Mouse (Mus musculus) adrenal gland, postnatal 10 days (tissue): ENCODE results near the gene Hdlbp. TPM values are rescaled to one million over a fixed set of nuclear protein-coding genes. Genes with fewer than 3 reads are reported as not detected.
"Not testable (repeated sequence)": the region's sequence is repeated elsewhere in the genome, so short reads cannot be mapped to it uniquely, and the experiment has no call there.

Source experiments
- DNase-seq: peaks from one replicate; pipeline ENCODE4 v3.0.0; 2021; ENCODE audit warnings: mixed read lengths
- long read RNA-seq, 2 experiments: library from polyadenylated mRNA; stranded (forward); transcript quantifications; one replicate each; pipeline ENCODE4 v2.0.0; 2021
- total RNA-seq, 2 experiments: library from RNA; stranded (reverse); gene quantifications; 2 replicates each; pipeline ENCODE4 v1.2.3; 2021

Hdlbp gene
- total RNA-seq, result 100 to 1,000 TPM; 310 to 325 TPM
- long read RNA-seq, experiment 1, full-length matches to known transcripts, result 84 of 175 reads
- long read RNA-seq, experiment 1, partial matches to known transcripts, result 65 of 175 reads
- long read RNA-seq, experiment 1, other reads (novel, unspliced or antisense), result 26 of 175 reads
- long read RNA-seq, experiment 2, full-length matches to known transcripts, result 73 of 120 reads
- long read RNA-seq, experiment 2, partial matches to known transcripts, result 25 of 120 reads
- long read RNA-seq, experiment 2, other reads (novel, unspliced or antisense), result 22 of 120 reads

DNA sequence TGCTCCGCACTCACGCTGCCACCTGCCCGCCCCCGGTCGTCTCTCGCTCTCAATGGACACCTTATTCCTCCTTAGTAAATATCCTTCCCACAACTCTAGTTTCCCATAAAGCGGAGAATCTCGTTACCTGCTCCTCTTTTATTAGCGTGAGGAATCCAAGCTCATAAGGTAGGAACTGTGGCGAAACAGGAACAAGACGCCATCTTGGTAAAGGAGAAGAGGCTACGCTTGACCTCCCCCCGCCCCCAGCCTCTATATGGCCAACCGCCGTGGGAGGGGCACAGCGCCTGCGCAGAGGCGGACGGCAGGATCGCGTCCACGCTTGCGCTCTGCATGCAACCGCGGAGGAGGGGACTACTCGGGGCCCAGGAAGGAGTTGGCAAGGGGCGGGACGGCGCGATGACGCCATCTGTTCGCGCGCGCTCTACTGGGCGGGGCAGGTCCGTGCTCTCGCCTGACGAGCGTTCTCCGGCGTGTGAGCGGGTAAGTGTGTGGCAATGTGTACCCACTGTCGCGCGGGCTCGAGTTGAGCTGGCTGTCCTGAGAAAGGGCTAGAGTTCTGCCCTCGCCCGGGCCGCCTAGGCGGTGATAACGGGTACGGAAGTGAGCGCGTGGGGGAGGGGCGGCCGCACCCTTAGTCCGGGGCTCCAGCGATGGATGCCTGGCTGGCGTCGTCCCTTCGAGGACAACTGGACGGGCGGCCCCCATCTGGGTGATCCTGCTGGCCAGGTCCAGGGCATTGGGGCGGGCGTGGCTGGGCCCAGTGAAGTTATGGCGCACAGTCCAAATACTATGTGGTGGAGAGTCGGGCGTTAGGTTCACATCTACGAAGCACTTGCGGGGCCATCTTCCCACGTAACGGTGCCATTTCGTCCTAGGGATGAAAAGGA is at the start of gene Hdlbp:
TSS of gene Hdlbp (minus strand) at position 230 of the 890 bp plus-strand sequence.
- peak; percentile 100 for DNase-seq

DNA sequence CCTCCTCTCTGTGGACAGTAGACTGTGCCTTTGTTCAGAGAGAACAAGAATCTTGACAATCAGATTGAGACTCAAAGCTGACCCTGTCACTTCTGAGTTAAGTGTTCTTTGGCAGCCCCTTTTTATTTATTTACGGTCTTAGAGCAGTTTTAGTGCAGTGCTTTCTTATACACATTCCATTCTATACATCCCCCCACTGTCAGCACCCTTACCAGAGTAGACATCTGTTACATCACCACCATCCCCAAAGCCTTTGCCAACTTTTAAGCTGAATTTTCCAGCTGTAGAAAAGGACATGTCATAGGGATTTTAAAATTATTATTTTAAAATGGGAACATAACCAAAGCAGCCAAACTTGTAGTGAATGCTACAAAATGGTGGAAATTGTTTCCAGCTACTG is 43.7 kb upstream of the Hdlbp start:
- DNase-seq, result no peak

DNA sequence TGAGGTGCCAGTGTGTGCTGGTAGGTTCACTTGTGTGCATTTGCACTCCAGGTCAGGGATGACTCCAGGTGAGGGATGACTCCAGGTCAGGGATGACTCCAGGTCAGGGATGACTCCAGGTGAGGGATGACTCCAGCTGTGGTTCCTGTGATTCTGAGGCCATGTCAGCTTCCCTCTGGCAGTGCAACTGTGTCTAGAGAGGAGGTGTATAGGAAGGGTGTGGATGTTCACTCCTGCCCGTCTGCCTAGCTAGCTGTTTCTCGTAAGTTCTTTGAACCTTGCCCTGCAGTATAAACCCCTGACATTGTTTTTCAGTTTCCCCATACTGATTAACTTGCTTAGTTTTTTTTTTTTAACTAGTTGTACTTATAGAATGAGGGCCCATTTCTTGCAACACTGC is 42.9 kb upstream of the Hdlbp start:
- DNase-seq, result no peak

DNA sequence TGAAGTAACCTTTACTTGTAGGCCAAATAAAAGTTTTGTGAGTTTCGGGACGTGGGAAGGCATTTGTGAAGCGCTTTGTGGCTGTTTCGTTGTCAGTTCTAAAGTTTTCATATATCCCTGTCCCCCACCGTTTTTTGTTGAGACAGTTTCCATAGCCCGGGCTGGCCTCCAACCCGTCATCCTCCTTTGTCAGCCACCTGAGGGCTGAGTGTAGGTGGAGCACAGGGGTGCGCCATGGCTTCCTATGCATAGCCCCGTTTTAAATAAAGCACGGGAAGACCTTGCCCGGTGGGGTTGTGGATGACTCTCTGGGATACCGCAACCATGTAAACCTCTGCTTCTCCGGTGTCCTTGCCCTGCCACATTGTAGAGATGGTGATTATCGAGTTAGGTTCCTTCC is 34.6 kb upstream of the Hdlbp start:
- no peak for DNase-seq

DNA sequence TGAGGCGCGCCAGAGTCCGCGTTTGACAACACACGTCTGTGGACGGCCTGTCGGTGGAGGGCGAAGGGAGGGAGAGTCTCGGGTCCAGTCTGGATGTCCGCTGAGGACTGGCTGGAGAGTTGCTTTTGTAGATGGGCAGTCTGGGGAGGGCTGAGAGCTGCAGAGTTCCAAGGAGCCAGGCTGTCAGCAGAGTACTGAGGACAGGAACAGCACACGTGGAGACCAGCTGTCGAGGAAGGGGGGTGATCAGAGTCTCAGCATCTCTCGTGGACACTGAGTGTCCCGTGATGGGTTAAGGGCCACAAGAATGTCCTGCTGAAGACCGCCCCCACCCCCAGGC is 33.7 kb upstream of the Hdlbp start:
- DNase-seq, result no peak

DNA sequence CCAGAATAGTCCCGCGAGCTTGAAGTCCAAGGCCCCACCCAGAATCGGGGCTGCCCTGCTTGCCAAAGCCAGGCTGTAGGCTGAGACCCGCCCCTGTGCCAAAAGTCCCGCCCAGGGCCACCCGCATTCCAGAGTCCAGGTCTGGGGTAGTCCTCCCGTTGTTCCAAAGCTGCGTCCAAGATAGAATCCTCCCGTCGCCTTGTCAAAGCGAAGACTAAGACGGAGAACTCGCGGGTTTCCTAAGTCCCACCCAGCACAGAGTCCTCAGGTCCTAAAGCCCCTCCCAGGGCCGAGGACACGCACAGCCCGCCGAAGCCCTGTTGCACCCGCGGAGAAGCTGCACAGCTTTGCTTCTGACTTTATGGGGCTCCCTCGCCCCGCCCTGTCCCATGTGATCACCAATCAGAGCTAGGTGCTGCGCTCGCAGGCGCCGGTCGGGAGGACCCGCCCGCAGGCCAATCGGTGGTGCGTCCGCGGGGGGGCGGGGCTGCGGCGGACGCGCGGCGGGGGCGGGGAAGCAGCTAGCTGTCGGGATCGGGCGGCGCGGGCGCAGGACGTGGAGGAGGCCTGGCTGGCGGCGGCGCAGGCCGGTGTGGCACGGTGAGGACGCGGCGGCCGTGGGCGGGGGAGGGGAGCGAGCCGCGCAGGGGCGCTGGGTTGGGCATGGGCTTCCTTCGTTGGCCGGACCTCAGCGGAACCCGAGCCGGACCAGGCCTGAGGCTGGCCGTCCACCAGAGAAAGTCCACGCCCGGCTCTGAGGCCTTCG is 33.2 kb upstream of the Hdlbp start, which contains the start of gene Farp2:
TSS of gene Farp2 (plus strand) at position 495 of the 766 bp plus-strand sequence.
- DNase-seq, result peak; percentile 99

DNA sequence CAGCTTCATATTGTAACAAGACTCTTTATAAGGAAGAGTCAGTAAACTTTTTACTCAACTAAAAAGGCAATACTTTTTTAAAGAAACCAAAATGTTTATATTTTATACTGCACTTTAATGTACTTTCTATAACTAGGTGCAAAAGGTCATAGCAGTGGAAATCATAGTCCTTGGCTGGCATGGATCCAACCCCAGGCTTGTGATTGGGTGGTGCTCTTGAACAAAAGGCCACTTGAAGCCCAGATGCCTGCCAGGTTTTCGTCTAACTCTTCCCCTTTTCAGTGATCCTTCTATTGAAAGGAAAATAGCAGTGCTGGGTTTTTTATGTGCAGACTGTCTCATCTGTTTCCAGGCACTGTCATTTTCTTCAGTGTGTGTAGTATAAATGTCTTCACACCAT is 30.0 kb upstream of the Hdlbp start:
- peak; percentile 23 for DNase-seq

DNA sequence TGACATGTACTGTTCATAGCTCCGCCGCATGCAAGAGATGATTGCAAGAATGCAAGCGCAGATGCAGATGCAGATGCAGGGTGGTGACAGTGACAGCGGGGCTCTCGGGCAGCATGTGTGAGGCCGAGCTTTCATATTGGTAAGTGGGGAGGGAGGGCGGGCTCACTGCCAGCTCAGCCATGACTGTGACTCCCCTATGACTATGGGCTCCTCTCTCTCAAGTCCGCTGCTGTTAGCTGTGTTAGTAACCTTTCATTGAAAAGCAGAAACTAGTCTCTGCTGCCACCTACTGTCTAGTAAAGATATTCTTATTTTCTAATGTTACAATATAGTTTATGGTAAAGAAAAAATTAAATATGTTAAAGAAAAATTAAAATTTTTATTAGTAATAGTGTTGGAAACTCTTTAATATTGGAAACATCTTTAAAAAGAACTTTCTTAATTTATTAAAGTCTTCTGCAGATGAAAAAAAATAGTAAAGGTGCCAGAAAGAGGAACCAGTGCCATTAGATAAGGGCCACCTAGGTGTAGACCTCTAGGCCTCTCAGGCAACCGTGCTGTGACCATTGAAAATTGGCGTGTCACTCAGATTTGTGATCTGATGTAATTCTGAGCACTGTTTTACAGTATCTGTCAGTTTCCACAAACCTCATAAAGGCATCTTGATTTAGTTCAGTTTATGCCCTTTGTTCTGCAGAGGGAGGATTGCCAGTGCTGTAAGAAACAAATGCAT is 28.5 kb upstream of the Hdlbp start:
- DNase-seq, result peak; percentile 16

DNA sequence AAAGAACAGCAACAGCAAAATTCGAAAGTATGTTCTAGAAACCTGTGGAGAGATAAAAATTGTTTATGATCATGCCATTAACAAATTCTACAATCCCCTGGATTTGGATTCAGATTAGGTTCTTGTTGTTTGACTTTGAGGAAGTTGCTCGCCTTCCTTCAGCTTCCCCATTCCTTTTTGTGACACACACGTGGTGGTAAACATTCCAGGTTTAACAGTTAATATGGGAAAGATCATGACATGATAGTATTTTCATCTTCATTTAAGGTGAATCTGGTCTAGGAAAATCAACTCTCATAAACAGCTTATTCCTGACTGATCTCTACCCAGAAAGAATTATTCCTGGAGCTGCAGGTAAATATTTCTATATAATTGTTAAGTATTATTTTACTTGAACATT is 16.7 kb upstream of the Hdlbp start:
- no peak for DNase-seq

DNA sequence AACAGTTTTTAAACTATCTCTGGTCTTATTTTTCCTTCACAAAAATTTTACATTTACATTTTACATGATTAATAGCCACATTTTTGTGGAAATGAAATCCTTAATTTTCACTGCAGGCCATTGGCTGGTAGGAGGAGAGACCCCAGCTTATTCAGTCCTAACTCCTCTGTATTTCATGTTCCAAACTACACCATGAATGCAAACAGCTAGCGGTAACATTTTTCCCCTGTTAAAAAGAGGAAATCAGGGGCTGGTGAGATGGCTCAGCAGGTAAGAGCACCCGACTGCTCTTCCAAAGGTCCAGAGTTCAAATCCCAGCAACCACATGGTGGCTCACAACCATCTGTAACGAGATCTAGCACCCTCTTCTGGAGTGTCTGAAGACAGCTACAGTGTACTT is 7.7 kb upstream of the Hdlbp start:
- DNase-seq, result not testable (repeated sequence)

DNA sequence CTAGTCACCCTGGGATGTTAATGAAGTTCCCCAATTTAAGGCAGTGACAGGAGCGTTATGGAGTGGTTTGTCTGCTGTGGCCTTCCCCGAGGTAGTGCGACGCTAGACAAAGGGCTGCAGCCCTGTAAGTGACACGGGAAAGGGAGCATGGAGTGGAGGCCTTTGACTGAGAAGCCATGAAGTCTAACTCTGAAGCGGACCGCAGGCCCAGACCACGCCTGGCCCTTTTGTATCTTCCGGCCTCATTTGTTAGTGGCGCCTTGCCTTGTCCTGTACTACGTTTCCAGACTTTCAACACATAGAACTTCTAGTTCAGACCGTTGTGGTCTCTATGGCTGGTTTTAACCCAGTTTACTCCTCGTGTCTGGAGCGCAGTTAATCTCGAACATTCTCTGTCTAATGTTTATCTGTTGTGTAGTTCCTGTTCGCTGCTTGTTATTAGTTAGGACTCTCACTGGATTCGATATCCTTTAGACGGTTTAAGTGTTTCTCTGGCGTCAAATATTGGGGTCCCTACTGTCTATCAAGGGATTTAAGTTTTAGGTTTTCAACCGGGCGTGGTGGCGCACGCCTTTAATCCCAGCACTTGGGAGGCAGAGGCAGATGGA is 965 bp upstream of the Hdlbp start:
- DNase-seq, result peak; percentile 42

DNA sequence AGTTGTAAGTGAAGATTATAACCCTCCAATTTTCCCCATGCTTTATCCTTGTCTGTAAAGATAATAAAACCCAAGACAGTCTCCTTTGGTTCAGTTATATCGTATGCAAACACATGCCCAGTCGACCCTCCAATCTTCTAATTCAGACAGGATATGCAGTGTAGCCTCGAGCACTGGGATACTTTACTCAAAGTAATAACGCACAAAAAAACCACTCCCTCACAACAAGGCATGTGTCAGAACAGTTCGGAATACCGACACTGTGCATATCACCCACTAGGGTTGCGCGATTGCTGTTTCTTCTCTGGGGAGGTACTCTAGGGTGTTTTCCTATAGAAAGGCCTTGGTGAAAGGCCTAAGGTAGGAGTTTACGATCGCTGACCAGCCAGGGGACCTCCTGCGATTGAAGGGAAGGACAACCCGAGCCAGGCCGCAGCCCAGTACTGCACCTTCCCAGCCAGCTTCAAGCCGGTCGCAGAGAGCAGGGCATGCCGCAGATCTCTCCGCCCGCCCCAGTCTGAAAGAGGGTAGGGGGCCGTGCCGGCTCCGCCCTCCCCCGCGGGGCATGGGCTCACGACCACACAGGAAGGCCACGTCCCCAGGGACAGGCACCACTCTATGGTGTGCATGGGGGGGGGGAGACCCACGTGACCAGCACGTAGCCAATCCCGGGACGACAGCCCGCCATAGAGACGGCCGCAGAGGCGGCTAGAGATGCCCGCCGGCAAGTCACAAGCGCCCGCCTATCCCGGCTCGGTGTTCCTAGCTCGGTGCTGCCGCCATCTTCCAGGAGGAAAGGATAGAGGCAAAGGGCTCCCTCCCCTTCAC is 643 bp downstream of the Hdlbp start:
- DNase-seq, result peak; percentile 99

DNA sequence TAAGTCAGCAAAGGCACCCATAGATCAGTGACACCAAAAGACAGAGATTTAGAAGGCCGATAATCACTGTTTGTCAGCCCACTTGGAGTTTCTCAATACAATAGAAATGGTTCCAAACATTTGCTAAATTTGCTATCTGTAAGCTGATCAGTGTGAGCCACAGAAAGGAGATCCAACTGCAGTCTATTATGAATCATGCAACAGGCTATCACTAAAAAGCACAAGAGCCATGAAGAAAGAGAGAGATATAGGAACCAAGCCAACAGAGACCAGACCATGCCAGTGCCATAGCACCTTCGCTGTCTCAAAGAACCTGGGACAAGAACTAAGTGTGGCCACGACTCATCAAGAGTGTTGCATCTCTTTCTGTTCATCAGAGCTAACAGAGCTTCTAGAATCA is 2.9 kb downstream of the Hdlbp start:
- no peak for DNase-seq

DNA sequence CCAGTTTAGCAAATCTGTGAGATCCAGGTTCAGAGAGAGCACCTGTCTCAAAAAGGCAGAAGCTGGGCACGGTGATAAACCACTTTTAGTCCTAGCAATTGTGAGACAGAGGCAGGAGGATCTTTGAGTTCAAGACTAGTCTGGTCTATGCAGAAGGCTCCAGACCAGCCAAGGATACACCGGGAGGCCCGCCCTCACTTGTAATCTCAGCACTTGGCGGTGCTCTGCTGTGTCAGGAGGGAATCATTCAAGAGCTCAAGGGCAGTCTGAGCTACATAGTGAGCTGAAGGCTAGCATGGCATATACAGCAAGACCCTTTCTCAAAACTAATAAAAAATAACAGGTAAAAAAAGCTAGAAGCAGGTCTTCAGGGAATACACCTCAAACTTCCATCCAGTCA is 10.0 kb downstream of the Hdlbp start:
- DNase-seq, result peak; percentile 24

DNA sequence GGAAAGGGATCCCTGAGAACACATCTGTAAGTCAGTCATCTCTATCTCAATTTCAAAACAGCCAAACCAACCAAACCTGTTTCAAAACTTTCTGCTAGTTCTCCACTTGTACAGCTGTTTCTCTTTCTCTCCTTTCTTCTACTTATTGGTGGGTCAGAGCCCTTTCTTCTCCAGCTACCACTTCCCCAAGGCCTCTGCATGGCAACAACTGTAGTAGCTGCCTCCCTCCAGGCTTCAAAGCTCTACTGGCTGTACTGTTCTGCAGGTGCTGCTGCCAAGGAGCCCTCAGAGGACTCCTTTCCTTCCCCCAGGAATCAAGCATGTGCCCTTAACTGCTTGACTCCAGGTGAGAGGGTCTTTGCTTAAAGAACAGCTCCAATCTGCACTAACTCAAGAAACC is 12.9 kb downstream of the Hdlbp start:
- peak; percentile 20 for DNase-seq

DNA sequence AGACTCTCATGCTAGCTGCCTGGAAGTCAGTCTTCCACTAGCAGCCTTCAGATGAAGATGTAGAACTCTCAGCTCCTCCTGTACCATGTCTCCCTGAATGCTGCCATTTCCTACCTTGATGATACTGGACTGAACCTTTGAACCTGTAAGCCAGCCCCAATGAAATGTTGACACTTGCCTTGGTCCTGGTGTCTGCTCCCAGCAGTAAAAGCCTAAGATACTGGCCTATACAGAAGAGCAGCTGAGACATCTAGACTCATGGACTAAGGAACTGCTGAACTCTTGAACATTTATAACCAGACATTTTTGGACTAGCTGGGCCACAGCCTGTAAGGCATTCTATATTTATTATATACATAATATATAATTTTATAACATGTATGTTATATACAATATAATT is 13.5 kb downstream of the Hdlbp start:
- no peak for DNase-seq

DNA sequence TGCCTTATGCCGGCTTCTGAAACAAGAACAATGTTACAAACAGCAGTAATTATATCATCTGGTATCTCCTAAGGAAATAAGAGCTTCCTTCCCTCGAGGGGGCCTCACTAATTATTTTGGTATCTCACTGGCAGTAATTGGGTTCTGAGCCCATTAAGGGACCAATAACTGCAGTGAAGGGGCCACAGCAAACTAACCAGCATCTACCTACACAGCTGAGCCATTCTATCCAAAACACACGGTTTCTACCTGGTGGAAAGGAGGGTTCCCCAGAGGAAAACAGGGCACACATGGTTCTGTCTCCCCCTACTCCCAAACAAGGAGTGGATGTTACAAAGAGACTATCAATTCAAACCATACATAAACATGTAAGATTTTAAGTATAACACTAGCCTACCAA is 19.5 kb downstream of the Hdlbp start:
- no peak for DNase-seq

DNA sequence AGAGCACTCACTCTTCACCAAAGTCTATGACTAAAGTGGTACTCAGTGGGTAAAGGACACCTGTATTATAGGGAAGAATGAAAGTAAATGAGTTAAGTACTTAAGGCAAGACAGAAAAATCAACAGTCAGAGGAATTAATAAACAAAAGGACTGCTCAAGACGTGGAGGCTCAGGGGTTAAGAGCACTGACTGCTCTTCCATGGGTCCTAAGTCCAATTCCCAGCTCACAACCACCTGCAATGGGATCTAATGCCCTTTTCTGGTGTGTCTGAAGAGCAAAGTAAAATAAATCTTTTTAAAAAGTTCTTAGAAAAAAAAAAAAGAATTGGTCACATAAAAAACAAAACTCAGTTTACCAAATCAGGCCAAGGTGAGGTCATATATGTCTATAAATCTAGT is 20.3 kb downstream of the Hdlbp start:
- no peak for DNase-seq

DNA sequence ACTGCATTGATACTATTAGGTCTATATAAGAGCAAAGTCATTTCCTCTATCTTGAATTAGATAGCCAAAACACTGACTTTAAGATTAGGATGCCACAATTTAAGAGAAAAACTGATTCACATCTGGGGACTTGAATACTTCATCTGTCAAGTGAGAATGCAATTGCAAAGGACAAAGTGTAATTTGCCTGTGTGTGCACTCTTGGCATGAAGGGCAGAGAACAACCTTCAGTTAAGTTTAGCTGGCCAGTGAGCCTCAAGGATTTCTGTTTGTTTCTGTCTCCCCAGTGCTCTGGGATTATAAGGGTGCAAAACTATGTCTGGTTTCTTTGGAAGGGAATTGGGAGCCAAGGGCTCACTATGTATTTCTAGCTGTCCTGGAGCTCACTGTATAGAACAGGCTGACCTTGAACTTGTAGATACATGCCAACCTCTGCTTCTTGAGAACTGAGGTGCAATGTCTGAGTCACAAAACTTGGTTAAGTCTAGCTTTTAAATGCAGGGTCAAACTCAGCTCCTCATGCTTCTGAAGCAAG is 24.8 kb downstream of the Hdlbp start:
- DNase-seq, result peak; percentile 42

DNA sequence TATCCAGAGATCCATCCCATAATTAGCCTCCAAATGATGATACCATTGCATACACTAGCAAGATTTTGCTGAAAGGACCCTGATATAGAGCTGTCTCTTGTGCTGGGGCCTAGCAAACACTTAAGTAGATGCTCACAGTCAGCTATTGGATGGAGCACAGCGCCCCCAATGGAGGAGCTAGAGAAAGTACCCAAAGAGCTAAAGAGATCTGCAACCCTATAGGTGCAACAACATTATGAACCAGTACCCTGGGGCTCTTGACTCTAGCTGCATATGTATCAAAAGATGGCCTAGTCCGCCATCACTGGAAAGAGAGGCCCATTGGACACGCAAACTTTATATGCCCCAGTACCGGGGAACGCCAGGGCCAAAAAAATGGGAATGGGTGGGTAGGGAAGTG is 28.5 kb downstream of the Hdlbp start:
- not testable (repeated sequence) for DNase-seq

DNA sequence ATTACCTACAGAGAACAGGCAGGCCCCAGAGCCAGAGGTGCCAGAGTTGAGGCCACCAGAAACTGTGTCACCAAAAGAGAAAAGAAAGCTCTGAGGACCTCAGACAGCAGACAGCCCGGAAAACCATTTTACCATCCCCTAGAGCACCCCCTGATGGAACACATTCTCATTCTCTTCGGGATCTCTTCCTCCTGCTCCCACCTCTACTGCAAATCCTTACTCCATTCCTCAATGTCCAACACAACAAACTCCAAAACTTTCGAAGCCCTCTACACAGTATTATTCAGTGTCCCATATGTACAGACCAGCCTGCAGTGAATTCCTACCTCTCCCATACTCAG is 32.8 kb downstream of the Hdlbp start:
- DNase-seq, result no peak
